Comparison of ENCODE assay signal across 9 mouse cellular contexts in the genomic region with DNA sequence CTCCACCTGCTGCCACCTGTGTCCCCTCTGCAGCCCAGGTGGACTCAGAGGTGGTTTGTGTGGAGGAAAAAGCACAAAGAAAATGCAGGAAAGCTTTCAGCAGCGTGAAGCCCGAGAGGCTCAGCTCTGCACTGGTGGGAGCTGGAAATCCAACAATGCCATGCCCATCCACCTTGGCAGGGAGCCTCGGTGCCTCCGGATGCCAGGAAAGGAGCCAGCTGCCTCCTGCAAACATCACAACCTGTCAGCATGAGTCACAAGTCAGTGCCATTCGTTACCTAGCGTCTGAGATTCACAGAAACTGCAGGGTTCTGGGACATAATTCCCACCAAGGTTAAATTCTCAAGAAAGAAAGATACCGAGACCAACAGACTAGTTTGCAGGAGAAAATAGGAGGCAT.
DNase-seq lines count a peak whose midpoint lies in the region; ATAC-seq lines count a peak whose summit lies in the region.
"Had no signal": no experiment of that assay in that cellular context is flagged by ENCODE, and none has a peak within 500 bp of the region (broad histone marks: within the 10 kb centered on the region; RNA-seq: fewer than 3 reads in every experiment).

No protein-coding gene starts in this region.

- no peaks in the 10 kb centered on the region for H3K27me3 ChIP-seq in limb, embryonic 10.5 days (ENCODE audit: low read depth, poor library complexity, severe bottlenecking)
- H3K27me3 ChIP-seq: liver, embryonic 13.5 days had no signal

- 90% methylated on average over 7 of the region's 7 CpGs for WGBS in limb, embryonic 10.5 days

- intact Hi-C loops in heart, postnatal 14 days (cut with DNase I), result no loop called here

- peaks cover 19% of the 10 kb centered on the region for H3K4me1 ChIP-seq in limb, embryonic 10.5 days

- H3K4me3 ChIP-seq in limb, embryonic 10.5 days, result no peak overlapping the region
- H3K4me3 ChIP-seq: liver, embryonic 13.5 days had no signal

- DNase-seq in heart, postnatal 14 days, result peak; percentile 14 to 49
- no peak for DNase-seq in heart, adult 11 months
- DNase-seq in adrenal gland, adult 2 months, result peak; percentile 73
- DNase-seq in cerebellum, adult 9-10 months, result peak; percentile 94
- peak; percentile 50 for DNase-seq in lung, postnatal 25 days (ENCODE audit: low spot score)
- DNase-seq in limb, embryonic 10.5 days (ENCODE audit: low spot score), result no peak
- DNase-seq in urinary bladder, adult 18-20 months (ENCODE audit: low spot score in 2 of 2), result no peak
- DNase-seq: liver, embryonic 13.5 days had no signal

- H3K36me3 ChIP-seq in limb, embryonic 10.5 days, result no peaks in the 10 kb centered on the region
- H3K36me3 ChIP-seq: liver, embryonic 13.5 days had no signal

- no peak for ATAC-seq in megakaryocyte, adult 5-6 weeks (ENCODE audit: poor library complexity, severe bottlenecking)

- H3K9me3 ChIP-seq in limb, embryonic 10.5 days (replicated peaks), result no peaks in the 10 kb centered on the region
- H3K9me3 ChIP-seq: liver, embryonic 13.5 days had no signal

- no peak overlapping the region for H3K27ac ChIP-seq in limb, embryonic 10.5 days
- H3K27ac ChIP-seq: liver, embryonic 13.5 days had no signal

Comparison
In these comparisons a context has a peak if more than half of its experiments do, and no peak if none do; other contexts are left out.
1. DNase-seq: peak in heart, postnatal 14 days (2 of 2), adrenal gland, adult 2 months (single experiment), cerebellum, adult 9-10 months (single experiment) and lung, postnatal 25 days (single experiment); none in heart, adult 11 months (single experiment), limb, embryonic 10.5 days (single experiment) and urinary bladder, adult 18-20 months (0 of 2).